Mouse (Mus musculus) lung, adult 2 months (tissue): ENCODE results near the gene Pfn1.

Experiments
- CTCF ChIP-seq: fragments of 200-500 bp; IDR thresholded peaks from 2 replicates; pipeline ENCODE4 v1.5.1; 2011; ENCODE audit warnings: mild to moderate bottlenecking, low read length, control low read depth; ENCODE audit not compliant: insufficient read depth
- POLR2A ChIP-seq: fragments of 200-500 bp; IDR thresholded peaks from 2 replicates; pipeline ENCODE4 v1.6.1; 2011; ENCODE audit warnings: low read depth, mild to moderate bottlenecking, control low read depth, low read length, borderline replicate concordance; ENCODE audit errors: extremely low read depth

- no peak for TF ChIP-seq CTCF
- TF ChIP-seq POLR2A, result peak; percentile 89
Measured at GRCm38 (mm10) chr11:70654198-70654922, at the start of gene Pfn1.
